Mouse (Mus musculus): ENCODE results near the gene Rnf168.

The Rnf168 gene

GRCm38 (mm10) chr16:32323953-32324352 lies 46.7 kb downstream of the Rnf168 start:
- no peak for DNase-seq

GRCm38 (mm10) chr16:32330876-32331670 lies 53.8 kb downstream of the Rnf168 start:
- no peak for DNase-seq

GRCm38 (mm10) chr16:32332040-32332555 lies 54.8 kb downstream of the Rnf168 start, which contains the start of gene Ubxn7:
Gene Ubxn7 (plus strand): TSS chr16:32332257.
- DNase-seq: peak; percentile 99

- peak; percentile 61 for DNase-seq
These were observed 55.6 kb downstream of the Rnf168 start for GRCm38 (mm10) chr16:32332556-32333511.

GRCm38 (mm10) chr16:32335146-32335545 lies 57.9 kb downstream of the Rnf168 start:
- no peak for DNase-seq

GRCm38 (mm10) chr16:32336026-32336780 lies 58.9 kb downstream of the Rnf168 start:
- DNase-seq: no peak

- no peak for DNase-seq
These were observed 59.7 kb downstream of the Rnf168 start for GRCm38 (mm10) chr16:32337001-32337400.

GRCm38 (mm10) chr16:32340451-32340850 lies 63.2 kb downstream of the Rnf168 start:
- no peak for DNase-seq

- DNase-seq: peak; percentile 17
These were observed 68.3 kb downstream of the Rnf168 start for GRCm38 (mm10) chr16:32345521-32345920.

GRCm38 (mm10) chr16:32350776-32351175 lies 73.5 kb downstream of the Rnf168 start:
- no peak for DNase-seq

All from thymus, postnatal 14 days (tissue).